ENCODE assay signal across 10 mouse cellular contexts in the genomic region with DNA sequence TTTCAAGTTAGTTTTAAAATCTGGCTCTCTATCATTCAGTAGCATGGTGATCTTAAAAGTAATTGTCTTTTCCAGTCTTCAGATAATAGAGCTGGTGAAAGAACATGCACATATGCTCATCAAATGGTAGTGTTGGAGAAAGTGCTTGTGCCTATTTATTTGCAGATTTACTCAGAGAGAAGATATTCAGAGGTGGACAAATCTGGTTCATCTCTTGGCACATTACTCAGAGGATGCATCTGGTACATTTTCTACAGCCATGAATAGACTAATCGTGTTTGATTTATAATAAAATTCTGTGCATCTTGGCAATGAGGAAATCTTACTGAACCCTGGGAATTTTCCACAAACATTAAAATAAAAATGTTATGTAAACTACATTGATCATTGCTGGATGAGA.
"Had no signal": no experiment of that assay in that cellular context is flagged by ENCODE, and none has a peak within 500 bp of the region (broad histone marks: within the 10 kb centered on the region; RNA-seq: fewer than 3 reads in every experiment).

No protein-coding gene starts in this region.

- DNase-seq: kidney, adult 11 months; kidney, adult 8-10 months; kidney, postnatal 10 days; kidney, postnatal 36 days; liver, embryonic 13.5 days; lung, adult 2 months; right cerebral cortex, adult 18-20 months; right cerebral cortex, postnatal 14 days; right cerebral cortex, postnatal 4 days; thymus, postnatal 25 days had no signal
